Mouse (Mus musculus): ENCODE data around the gene Pbx1. TPM values are rescaled to one million over a fixed set of nuclear protein-coding genes. Genes with fewer than 3 reads are reported as not detected.

Gene Pbx1
- total and polyA plus RNA-seq, 3 experiments, result 0.10 TPM; not detected in 2

- no peaks in the 10 kb centered on the region for H3K79me2 ChIP-seq (ENCODE audit: control insufficient read depth, insufficient read depth, low read length, poor library complexity)
- no peak overlapping the region for H3K9ac ChIP-seq (ENCODE audit: control insufficient read depth, low read depth, low read length, poor library complexity, severe bottlenecking)
- H3K27me3 ChIP-seq (ENCODE audit: control insufficient read depth in 1 of 2, insufficient read depth in 2 of 2, low read length in 2 of 2), result no peaks in the 10 kb centered on the region
- H3K27ac ChIP-seq (ENCODE audit: control insufficient read depth, low read depth, low read length), result 0 out of 2 replicates have a peak overlapping the region, but pooled peaks have one; percentile 9
- peaks cover 25 to 29% of the 10 kb centered on the region in 2 experiments for H3K4me1 ChIP-seq (ENCODE audit: control insufficient read depth in 1 of 2, insufficient read depth in 2 of 2, low read length in 2 of 2)
- peak; percentile 57 for TF ChIP-seq TAL1 (IDR thresholded peaks at IDR 0.05; ENCODE audit: low read length)
- TF ChIP-seq RCOR1 (IDR thresholded peaks at IDR 0.05; ENCODE audit: low read depth, low read length), result 0 out of 2 replicates have a peak, but pooled peaks have one; percentile 23
- TF ChIP-seq GATA1 (IDR thresholded peaks at IDR 0.05; ENCODE audit: low read depth, low read length), result peak; percentile 67
- TF ChIP-seq POLR2AphosphoS5 (IDR thresholded peaks at IDR 0.05; ENCODE audit: borderline replicate concordance, low read depth, low read length), result no peak
- TF ChIP-seq EP300 (IDR thresholded peaks at IDR 0.05; ENCODE audit: low read depth in 1 of 2, low read length in 2 of 2), result peak; percentile 69 to 76
- TF ChIP-seq TCF12 (IDR thresholded peaks at IDR 0.05; ENCODE audit: low read depth, low read length), result peak; percentile 79
- no peak for TF ChIP-seq SIN3A (IDR thresholded peaks at IDR 0.05; ENCODE audit: low read length)
- TF ChIP-seq ZNF384 (IDR thresholded peaks at IDR 0.05; ENCODE audit: low read depth, low read length), result no peak
- no peaks in the 10 kb centered on the region for H3K9me3 ChIP-seq (replicated peaks; ENCODE audit: insufficient read depth, low read length)
- DNase-seq (ENCODE audit: low read depth, low spot score), result no peak
- no peak overlapping the region for H3K4me3 ChIP-seq (ENCODE audit: control insufficient read depth in 1 of 2, insufficient read depth in 1 of 2, low read depth in 2 of 2, low read length in 2 of 2)
- peaks cover 0 to 29% of the 10 kb centered on the region in 2 experiments; a peak in 2 of 4 replicates for H3K36me3 ChIP-seq (ENCODE audit: control insufficient read depth in 1 of 2, insufficient read depth in 2 of 2, low read length in 2 of 2)
Measured at GRCm38 (mm10) chr1:168312710-168313447, 119.2 kb downstream of the Pbx1 start.

DNA sequence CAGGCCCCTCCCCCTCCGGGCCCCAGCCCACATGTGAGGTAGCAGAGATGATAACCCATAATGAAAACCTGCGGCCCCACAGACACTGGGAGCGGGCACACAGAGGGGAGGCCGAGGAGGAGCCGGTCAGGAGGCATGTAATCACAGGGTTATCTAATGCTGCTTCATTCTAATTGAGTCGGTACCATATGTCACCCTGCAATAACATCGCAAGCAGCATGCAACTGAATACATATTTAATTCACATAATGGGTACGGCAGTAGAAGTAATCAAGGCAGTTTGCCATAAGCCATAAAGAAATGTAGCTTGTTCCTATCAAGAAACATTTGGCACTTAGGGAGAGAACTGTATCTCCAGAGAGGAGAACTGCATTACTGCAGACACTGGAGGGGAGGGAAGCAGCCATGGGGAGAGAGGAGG, 123.0 kb downstream of the Pbx1 start:
- peak overlapping the region; percentile 47 for H3K27ac ChIP-seq (ENCODE audit: control insufficient read depth, low read depth, low read length)
- H3K79me2 ChIP-seq (ENCODE audit: control insufficient read depth, insufficient read depth, low read length, poor library complexity), result no peaks in the 10 kb centered on the region
- H3K4me1 ChIP-seq (ENCODE audit: control insufficient read depth in 1 of 2, insufficient read depth in 2 of 2, low read length in 2 of 2), result peaks cover 31 to 39% of the 10 kb centered on the region in 2 experiments
- H3K36me3 ChIP-seq (ENCODE audit: control insufficient read depth in 1 of 2, insufficient read depth in 2 of 2, low read length in 2 of 2), result peaks cover 0 to 36% of the 10 kb centered on the region in 2 experiments; a peak in 2 of 4 replicates
- TF ChIP-seq ZMIZ1 (IDR thresholded peaks at IDR 0.05; ENCODE audit: low read depth, low read length) (no peak), E2F4 (IDR thresholded peaks at IDR 0.05; ENCODE audit: borderline replicate concordance, low read depth, low read length) (no peak), RAD21 (IDR thresholded peaks at IDR 0.05; ENCODE audit: low read depth, low read length) (no peak), KAT2A (conservative IDR thresholded peaks at IDR 0.05; ENCODE audit: low read depth, low read length) (no peak), POLR2AphosphoS2 (IDR thresholded peaks at IDR 0.05; ENCODE audit: low read length) (no peak), ZNF384 (IDR thresholded peaks at IDR 0.05; ENCODE audit: low read depth, low read length) (no peak)
- H3K27me3 ChIP-seq (ENCODE audit: control insufficient read depth in 1 of 2, insufficient read depth in 2 of 2, low read length in 2 of 2), result no peaks in the 10 kb centered on the region
- DNase-seq (ENCODE audit: low read depth, low spot score), result no peak
- H3K9ac ChIP-seq (ENCODE audit: control insufficient read depth, low read depth, low read length, poor library complexity, severe bottlenecking), result no peak overlapping the region
- no peaks in the 10 kb centered on the region for H3K9me3 ChIP-seq (replicated peaks; ENCODE audit: insufficient read depth, low read length)
- H3K4me3 ChIP-seq (ENCODE audit: control insufficient read depth in 1 of 2, insufficient read depth in 1 of 2, low read depth in 2 of 2, low read length in 2 of 2), result no peak overlapping the region; a peak in 1 of 4 replicates

Measured in MEL (cell line).